Mouse (Mus musculus) liver, embryonic 16.5 days (tissue): ENCODE results near the gene Fbxl4. TPM values are rescaled to one million over a fixed set of nuclear protein-coding genes. Genes with fewer than 3 reads are reported as not detected.

Source experiments
- ATAC-seq: fragments of 200-750 bp; cut with Nextera tagmentation; 2 replicates; pipeline ENCODE4 v1.8.0; 2017; ENCODE audit warnings: low read depth, mild to moderate bottlenecking, moderate number of reproducible peaks, moderate library complexity
- H3K27ac ChIP-seq: fragments of 300-500 bp; sonication (generic); 2 replicates; pipeline ENCODE4 v1.5.1; 2014; ENCODE audit warnings: mild to moderate bottlenecking, low read length
- H3K27me3 ChIP-seq: fragments of 300-500 bp; sonication (generic); 2 replicates; pipeline ENCODE4 v1.6.1; 2014; ENCODE audit warnings: low read depth, low read length, mixed read lengths; ENCODE audit not compliant: control insufficient read depth, insufficient read depth
- H3K36me3 ChIP-seq: fragments of 300-500 bp; sonication (generic); 2 replicates; pipeline ENCODE4 v1.6.1; 2014; ENCODE audit warnings: mild to moderate bottlenecking; ENCODE audit not compliant: control insufficient read depth, insufficient read depth
- H3K4me1 ChIP-seq: fragments of 300-500 bp; sonication (generic); 2 replicates; pipeline ENCODE4 v1.6.1; 2014; ENCODE audit warnings: low read depth, low read length, mixed read lengths; ENCODE audit not compliant: control insufficient read depth
- H3K4me2 ChIP-seq: fragments of 300-500 bp; sonication (generic); 2 replicates; pipeline ENCODE4 v1.6.1; 2014; ENCODE audit warnings: low read depth, low read length, mixed read lengths
- H3K4me3 ChIP-seq: fragments of 300-500 bp; sonication (generic); 2 replicates; pipeline ENCODE4 v1.5.1; 2014; ENCODE audit warnings: low read depth, mild to moderate bottlenecking, low read length
- H3K9ac ChIP-seq: fragments of 300-500 bp; sonication (generic); 2 replicates; pipeline ENCODE4 v1.6.1; 2014; ENCODE audit warnings: low read depth, low read length
- H3K9me3 ChIP-seq: fragments of 300-500 bp; sonication (generic); replicated peaks from 2 replicates; pipeline ENCODE4 v1.6.1; 2016; ENCODE audit warnings: low read length; ENCODE audit not compliant: control insufficient read depth
- WGBS: fragments of 180-500 bp; shearing (Covaris S2); extraction: QIAGEN DNeasy Blood & Tissue Kit; methylation state at CpG from one replicate; pipeline ENCODE4 v1.1.7; 2014; ENCODE audit not compliant: insufficient replicate concordance; 5-methylcytosine and 5-hydroxymethylcytosine counted together
- polyA plus RNA-seq: library from polyadenylated mRNA; unstranded; fragments of >200 nt; fragmentation: Nextera tagmentation; extraction: Ambion mirVana; gene quantifications from 2 replicates; pipeline ENCODE4 v1.2.1, GENCODE M21; 2015

Fbxl4 gene
- polyA plus RNA-seq, 1 experiment from 2014 or later: 4.9 TPM

DNA sequence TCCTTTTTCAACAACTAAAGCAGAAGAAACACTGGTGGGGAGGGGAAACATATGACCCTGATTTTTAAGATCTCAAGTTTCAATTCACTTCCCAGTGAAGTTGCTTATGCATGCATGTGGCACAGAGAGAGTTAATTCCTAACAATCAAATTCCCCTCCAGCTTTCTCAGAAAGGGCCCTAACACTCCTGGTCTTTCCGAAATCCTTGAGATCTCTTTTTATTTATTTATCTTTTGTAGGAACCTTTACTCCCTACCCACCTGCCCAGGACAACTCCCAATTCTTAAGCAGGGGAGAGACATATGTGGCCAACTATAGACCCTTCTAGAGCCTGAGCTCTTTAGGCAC, 123.5 kb downstream of the Fbxl4 start:
- no peaks in the 10 kb centered on the region for H3K9me3 ChIP-seq
- H3K4me1 ChIP-seq: no peaks in the 10 kb centered on the region
- H3K27ac ChIP-seq: no peak overlapping the region
- H3K4me3 ChIP-seq: no peak overlapping the region
- H3K27me3 ChIP-seq: peaks cover 69% of the 10 kb centered on the region
- no peak overlapping the region for H3K4me2 ChIP-seq
- no peak overlapping the region for H3K9ac ChIP-seq
- no peak for ATAC-seq
- 10% methylated on average over 1 of the region's 1 CpGs for WGBS
- no peaks in the 10 kb centered on the region for H3K36me3 ChIP-seq

DNA sequence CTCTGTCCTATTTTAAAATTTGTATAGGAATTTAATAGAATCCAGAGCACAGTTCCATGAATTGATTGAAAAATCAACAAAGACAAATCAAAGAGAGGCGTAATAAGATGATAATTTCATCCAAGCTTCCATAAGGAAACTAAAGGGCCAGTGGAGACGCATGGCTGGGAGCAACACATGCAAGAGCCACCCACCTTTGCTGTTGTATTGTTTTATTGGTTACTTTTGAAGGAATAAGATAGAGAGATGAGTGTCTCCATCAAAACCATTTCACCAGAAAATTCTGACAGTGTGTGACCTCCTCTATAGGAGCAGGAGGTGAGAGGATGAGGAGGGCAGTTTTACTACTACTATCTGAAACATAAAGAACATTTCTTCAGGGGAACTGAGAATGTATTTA, 124.8 kb downstream of the Fbxl4 start:
- Histone ChIP-seq H3K9me3 (no peaks in the 10 kb centered on the region), H3K4me3 (no peak overlapping the region), H3K4me1 (no peaks in the 10 kb centered on the region), H3K27ac (no peak overlapping the region), H3K9ac (no peak overlapping the region), H3K27me3 (peaks cover 70% of the 10 kb centered on the region), H3K36me3 (no peaks in the 10 kb centered on the region), H3K4me2 (no peak overlapping the region)
- 15% methylated on average over 2 of the region's 2 CpGs for WGBS
- ATAC-seq: no peak

DNA sequence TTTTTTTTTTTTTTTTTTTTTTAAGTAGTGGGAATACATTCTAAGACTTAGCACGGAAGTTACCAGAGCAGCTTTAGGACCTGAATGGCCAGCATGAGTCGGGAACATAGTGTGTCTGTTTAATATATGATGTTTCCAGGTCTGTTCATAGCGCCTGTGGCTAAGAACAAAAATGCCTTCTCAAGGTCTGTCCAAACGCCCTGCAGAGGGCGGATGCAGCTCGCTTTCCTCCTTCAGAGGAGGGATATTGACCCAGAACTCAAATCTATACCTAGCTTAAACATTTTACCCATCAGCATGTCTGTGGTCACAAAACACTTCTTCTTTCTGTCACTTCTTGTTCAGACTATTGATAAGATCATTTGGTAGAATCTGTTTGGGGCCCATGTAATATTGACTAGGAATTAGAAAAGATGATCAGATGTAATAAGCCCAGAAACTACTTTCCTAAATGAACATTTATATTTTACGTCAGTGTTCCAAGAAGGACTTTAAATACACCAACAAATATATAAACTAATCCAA, 125.5 kb downstream of the Fbxl4 start:
- ATAC-seq: no peak
- Histone ChIP-seq H3K4me3 (no peak overlapping the region), H3K36me3 (no peaks in the 10 kb centered on the region), H3K4me2 (no peak overlapping the region), H3K4me1 (no peaks in the 10 kb centered on the region; the same call in 1 of the 2 replicates), H3K9ac (no peak overlapping the region), H3K27me3 (peaks cover 70% of the 10 kb centered on the region), H3K9me3 (no peaks in the 10 kb centered on the region), H3K27ac (no peak overlapping the region)
- 7% methylated on average over 7 of the region's 7 CpGs for WGBS

DNA sequence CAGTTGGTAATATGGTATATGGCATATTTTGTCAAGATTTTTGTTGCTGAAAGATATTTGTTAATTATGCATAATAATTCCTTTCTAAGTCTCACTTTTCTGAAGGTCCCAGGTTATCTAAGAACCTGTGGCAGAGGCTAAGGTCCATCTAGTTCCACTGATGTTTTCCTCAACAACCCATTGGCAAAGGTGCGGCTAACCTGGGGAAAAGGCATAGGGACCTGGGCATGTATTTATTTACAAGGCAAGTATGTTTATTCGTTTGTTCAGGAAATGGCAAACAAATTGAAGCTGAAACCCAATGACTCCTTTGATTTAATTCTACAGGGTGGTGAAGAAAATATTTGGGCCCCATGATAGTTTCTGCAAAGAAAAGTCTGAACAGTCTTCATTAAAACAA, 126.2 kb downstream of the Fbxl4 start:
- Histone ChIP-seq H3K4me1 (no peaks in the 10 kb centered on the region; the same call in 1 of the 2 replicates), H3K4me2 (no peak overlapping the region), H3K27me3 (peaks cover 71% of the 10 kb centered on the region), H3K27ac (no peak overlapping the region), H3K4me3 (no peak overlapping the region), H3K9me3 (no peaks in the 10 kb centered on the region), H3K9ac (no peak overlapping the region), H3K36me3 (no peaks in the 10 kb centered on the region)
- WGBS: 8% methylated on average over 2 of the region's 2 CpGs
- no peak for ATAC-seq

Other genes starting within 250 kb of the Fbxl4 start
- gene Pou3f2, start 130.8 kb downstream of the Fbxl4 start, polyA plus RNA-seq: not detected in 2 replicates